24 mouse cellular contexts compared by ENCODE assay signal in the genomic region with DNA sequence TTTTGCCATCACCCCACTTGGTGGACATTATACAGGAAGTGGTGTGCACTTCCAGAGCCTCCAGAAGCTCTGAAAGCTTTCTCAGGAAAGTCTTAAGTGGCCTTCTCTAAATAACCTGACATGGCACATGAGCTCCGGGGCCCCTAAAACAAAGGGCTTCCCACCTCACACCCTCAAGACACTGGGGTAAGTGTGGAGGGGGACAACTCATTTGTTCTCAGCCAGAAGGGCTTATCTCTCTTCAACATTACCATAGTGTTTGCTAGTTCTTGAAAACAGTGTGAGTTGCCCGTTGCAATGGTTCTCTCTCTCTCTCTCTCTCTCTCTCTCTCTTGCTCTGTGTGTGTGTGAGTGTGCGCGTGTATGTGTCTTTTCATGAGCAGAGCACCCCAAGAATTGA.
DNase-seq lines count a peak whose midpoint lies in the region; ATAC-seq and TF ChIP-seq lines count a peak whose summit lies in the region.
"Had no signal": no experiment of that assay in that cellular context is flagged by ENCODE, and none has a peak within 500 bp of the region (broad histone marks: within the 10 kb centered on the region; RNA-seq: fewer than 3 reads in every experiment).

No protein-coding gene starts in this region.

- intact Hi-C loops in heart, postnatal 14 days (cut with DNase I) = no loop called here

- peak; percentile 79 for DNase-seq in heart, adult 11 months
- no peak for DNase-seq in heart, postnatal 14 days
- no peak for DNase-seq in liver, embryonic 11.5 days (ENCODE audit: low spot score)
- DNase-seq in liver, postnatal 0 days = no peak
- DNase-seq in limb, embryonic 10.5 days (ENCODE audit: low spot score) = no peak
- DNase-seq in embryonic facial prominence, embryonic 10.5 days (ENCODE audit: low spot score) = no peak
- DNase-seq: adrenal gland, adult 2 months; adrenal gland, postnatal 14 days; cerebellum, adult 11 months; cerebellum, adult 2 months; cerebellum, adult 9-11 months; cerebellum, postnatal 25 days; forebrain, postnatal 0 days; gastrocnemius, adult 2 months; gastrocnemius, postnatal 14 days; heart, adult 18-20 months; heart, postnatal 36 days had no signal

- H3K9ac ChIP-seq in liver, embryonic 11.5 days (ENCODE audit: low read depth, low read length) = no peak overlapping the region
- no peak overlapping the region for H3K9ac ChIP-seq in liver, postnatal 0 days (replicated peaks)
- no peak overlapping the region for H3K9ac ChIP-seq in liver, embryonic 16.5 days (ENCODE audit: low read depth, low read length)
- H3K9ac ChIP-seq: forebrain, postnatal 0 days; heart, embryonic 13.5 days; hindbrain, embryonic 13.5 days had no signal

- H3K4me3 ChIP-seq in liver, embryonic 11.5 days (ENCODE audit: low read depth, low read length) = no peak overlapping the region
- H3K4me3 ChIP-seq in liver, postnatal 0 days (ENCODE audit: low read depth, low read length) = no peak overlapping the region
- no peak overlapping the region for H3K4me3 ChIP-seq in limb, embryonic 10.5 days
- H3K4me3 ChIP-seq in liver, embryonic 16.5 days (ENCODE audit: low read depth, low read length) = no peak overlapping the region
- no peak overlapping the region for H3K4me3 ChIP-seq in embryonic facial prominence, embryonic 10.5 days
- H3K4me3 ChIP-seq: gastrocnemius, adult 2 months; heart, embryonic 13.5 days; hindbrain, embryonic 10.5 days; hindbrain, embryonic 13.5 days had no signal

- no peaks in the 10 kb centered on the region for H3K27me3 ChIP-seq in liver, embryonic 11.5 days (replicated peaks; ENCODE audit: control insufficient read depth, insufficient read depth, low read length)
- H3K27me3 ChIP-seq in liver, postnatal 0 days (ENCODE audit: insufficient read depth, low read length) = no peaks in the 10 kb centered on the region
- no peaks in the 10 kb centered on the region for H3K27me3 ChIP-seq in limb, embryonic 10.5 days (ENCODE audit: low read depth, poor library complexity, severe bottlenecking)
- no peaks in the 10 kb centered on the region for H3K27me3 ChIP-seq in liver, embryonic 16.5 days (ENCODE audit: control insufficient read depth, insufficient read depth, low read depth, low read length)
- H3K27me3 ChIP-seq in embryonic facial prominence, embryonic 10.5 days (replicated peaks; ENCODE audit: low read depth, poor library complexity, severe bottlenecking) = no peaks in the 10 kb centered on the region
- H3K27me3 ChIP-seq: heart, embryonic 13.5 days; hindbrain, embryonic 13.5 days had no signal

- TF ChIP-seq CTCF in liver, postnatal 0 days (IDR thresholded peaks at IDR 0.05; ENCODE audit: low read depth) = no peak

- peaks cover 13% of the 10 kb centered on the region for H3K4me1 ChIP-seq in liver, embryonic 11.5 days (replicated peaks; ENCODE audit: control insufficient read depth, insufficient read depth, low read length)
- peaks cover 13% of the 10 kb centered on the region; the same call in 1 of the 2 replicates for H3K4me1 ChIP-seq in liver, postnatal 0 days (ENCODE audit: insufficient read depth)
- H3K4me1 ChIP-seq in limb, embryonic 10.5 days = peaks cover 76% of the 10 kb centered on the region
- peaks cover 20% of the 10 kb centered on the region for H3K4me1 ChIP-seq in liver, embryonic 16.5 days (ENCODE audit: control insufficient read depth, low read depth, low read length)
- peaks cover 44% of the 10 kb centered on the region for H3K4me1 ChIP-seq in embryonic facial prominence, embryonic 10.5 days

- no peaks in the 10 kb centered on the region for H3K9me3 ChIP-seq in liver, embryonic 11.5 days (ENCODE audit: control insufficient read depth, low read length)
- no peaks in the 10 kb centered on the region for H3K9me3 ChIP-seq in liver, postnatal 0 days (ENCODE audit: low read length)
- H3K9me3 ChIP-seq in limb, embryonic 10.5 days (replicated peaks) = no peaks in the 10 kb centered on the region
- H3K9me3 ChIP-seq in liver, embryonic 16.5 days (replicated peaks; ENCODE audit: control insufficient read depth, low read length) = no peaks in the 10 kb centered on the region
- no peaks in the 10 kb centered on the region for H3K9me3 ChIP-seq in embryonic facial prominence, embryonic 10.5 days
- H3K9me3 ChIP-seq: heart, embryonic 13.5 days; hindbrain, embryonic 10.5 days; hindbrain, embryonic 13.5 days had no signal

- H3K36me3 ChIP-seq in liver, embryonic 11.5 days (ENCODE audit: control insufficient read depth, insufficient read depth, low read length) = no peaks in the 10 kb centered on the region
- H3K36me3 ChIP-seq in liver, postnatal 0 days (replicated peaks; ENCODE audit: insufficient read depth, low read length) = no peaks in the 10 kb centered on the region
- H3K36me3 ChIP-seq in limb, embryonic 10.5 days = no peaks in the 10 kb centered on the region
- no peaks in the 10 kb centered on the region for H3K36me3 ChIP-seq in liver, embryonic 16.5 days (ENCODE audit: control insufficient read depth, insufficient read depth)
- H3K36me3 ChIP-seq in embryonic facial prominence, embryonic 10.5 days (replicated peaks) = no peaks in the 10 kb centered on the region
- H3K36me3 ChIP-seq: heart, embryonic 13.5 days; hindbrain, embryonic 10.5 days; hindbrain, embryonic 13.5 days had no signal

- TF ChIP-seq EP300 in liver, postnatal 0 days (IDR thresholded peaks at IDR 0.05; ENCODE audit: low read depth) = no peak

- ATAC-seq in liver, embryonic 11.5 days (replicated peaks; ENCODE audit: low FRiP score) = peak; percentile 51
- no peak for ATAC-seq in liver, postnatal 0 days
- 0 out of 2 replicates have a peak, but pooled peaks have one; percentile 39 for ATAC-seq in liver, embryonic 16.5 days (ENCODE audit: low read depth)
- ATAC-seq in erythroid progenitor cell, adult 5-6 weeks (replicated peaks; ENCODE audit: low FRiP score, poor library complexity, severe bottlenecking) = no peak
- ATAC-seq: forebrain, embryonic 14.5 days; forebrain, postnatal 0 days; hindbrain, embryonic 16.5 days had no signal

- H3K4me2 ChIP-seq in liver, embryonic 11.5 days = no peak overlapping the region
- H3K4me2 ChIP-seq in liver, postnatal 0 days (ENCODE audit: low read depth, low read length) = no peak overlapping the region
- no peak overlapping the region for H3K4me2 ChIP-seq in liver, embryonic 16.5 days (ENCODE audit: low read depth, low read length)
- H3K4me2 ChIP-seq: heart, embryonic 13.5 days; hindbrain, embryonic 13.5 days had no signal

- WGBS in liver, embryonic 11.5 days = 62% methylated on average over 4 of the region's 4 CpGs
- 41% methylated on average over 4 of the region's 4 CpGs for WGBS in liver, postnatal 0 days (ENCODE audit: insufficient replicate concordance)
- 87% methylated on average over 4 of the region's 4 CpGs for WGBS in limb, embryonic 10.5 days
- WGBS in liver, embryonic 16.5 days (ENCODE audit: insufficient replicate concordance) = 33% methylated on average over 4 of the region's 4 CpGs
- 93% methylated on average over 4 of the region's 4 CpGs for WGBS in embryonic facial prominence, embryonic 10.5 days

- no peak overlapping the region for H3K27ac ChIP-seq in liver, embryonic 11.5 days (ENCODE audit: low read depth, low read length)
- H3K27ac ChIP-seq in liver, postnatal 0 days (ENCODE audit: low read depth) = no peak overlapping the region
- H3K27ac ChIP-seq in limb, embryonic 10.5 days = peak overlapping the region; percentile 84
- no peak overlapping the region for H3K27ac ChIP-seq in liver, embryonic 16.5 days (ENCODE audit: low read length)
- H3K27ac ChIP-seq in embryonic facial prominence, embryonic 10.5 days (replicated peaks) = no peak overlapping the region
- H3K27ac ChIP-seq: gastrocnemius, adult 2 months; heart, embryonic 13.5 days; hindbrain, embryonic 10.5 days; hindbrain, embryonic 13.5 days had no signal

Comparison
In these comparisons a context has a peak if more than half of its experiments do, and no peak if none do; other contexts are left out.
1. ATAC-seq: peak in liver, embryonic 11.5 days (single experiment) and liver, embryonic 16.5 days (single experiment); none in liver, postnatal 0 days (single experiment) and erythroid progenitor cell, adult 5-6 weeks (single experiment).